Mouse (Mus musculus) cortical plate, adult 2 months (tissue): ENCODE results near the gene Ap1s3. TPM values are rescaled to one million over a fixed set of nuclear protein-coding genes. Genes with fewer than 3 reads are reported as not detected.

Source experiments
- H3K27ac ChIP-seq: fragments of 200-500 bp; 2 replicates; pipeline ENCODE4 v1.5.1; 2012; ENCODE audit warnings: low read length, control low read depth, inconsistent platforms; ENCODE audit not compliant: insufficient read depth
- H3K4me1 ChIP-seq: fragments of 200-500 bp; 2 replicates; pipeline ENCODE4 v1.6.1; 2011; ENCODE audit warnings: low read length; ENCODE audit not compliant: control insufficient read depth, insufficient read depth
- H3K4me3 ChIP-seq: fragments of 200-500 bp; 2 replicates; pipeline ENCODE4 v1.5.1; 2011; ENCODE audit warnings: mild to moderate bottlenecking, low read length, control low read depth; ENCODE audit not compliant: insufficient read depth
- CTCF ChIP-seq: fragments of 200-500 bp; IDR thresholded peaks from 2 replicates; pipeline ENCODE4 v1.5.1; 2011; ENCODE audit warnings: mild to moderate bottlenecking, control low read depth, low read length; ENCODE audit not compliant: insufficient read depth; ENCODE audit errors: extremely low read depth
- POLR2A ChIP-seq: fragments of 200-500 bp; IDR thresholded peaks from 2 replicates; pipeline ENCODE4 v1.6.1; 2011; ENCODE audit warnings: mild to moderate bottlenecking, low read length, control low read depth; ENCODE audit not compliant: insufficient read depth; ENCODE audit errors: extremely low read depth
- polyA plus RNA-seq: library from polyadenylated mRNA; depleted of rRNA; stranded (reverse); fragments of >200 nt; gene quantifications from 2 replicates; pipeline ENCODE4 v1.2.3, GENCODE M21; 2012

Gene Ap1s3
- polyA plus RNA-seq, 1 experiment, result 2.0 TPM

- H3K4me1 ChIP-seq, result no peaks in the 10 kb centered on the region; the same call in 1 of the 2 replicates
- H3K4me3 ChIP-seq, result no peak overlapping the region
- H3K27ac ChIP-seq, result no peak overlapping the region
- TF ChIP-seq CTCF (no peak), POLR2A (no peak)
Measured at GRCm38 (mm10) chr1:79703520-79703919, 31.7 kb upstream of the Ap1s3 start.

DNA sequence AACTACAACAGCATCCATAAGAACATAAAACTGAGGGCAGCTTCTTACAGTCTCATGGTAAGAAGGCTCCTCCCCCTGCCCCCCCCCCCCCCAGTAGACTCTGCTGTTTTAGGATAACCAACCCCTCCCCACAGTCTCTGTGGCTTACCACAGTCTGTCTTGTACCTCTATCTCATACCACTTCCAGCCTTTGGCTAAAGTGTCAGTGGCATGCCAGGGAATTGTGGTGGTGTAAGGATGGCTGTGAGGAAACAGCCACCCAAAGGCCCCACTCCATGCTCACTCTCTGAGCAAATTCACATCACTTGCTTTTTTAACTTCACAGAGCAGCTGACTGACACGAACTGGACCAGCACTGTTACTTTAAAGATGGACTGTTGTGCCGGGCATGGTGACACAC lies 26.7 kb upstream of the Ap1s3 start:
- no peak overlapping the region for H3K4me3 ChIP-seq
- peaks cover 2% of the 10 kb centered on the region; the same call in 1 of the 2 replicates for H3K4me1 ChIP-seq
- H3K27ac ChIP-seq, result no peak overlapping the region
- TF ChIP-seq POLR2A (no peak), CTCF (no peak)

DNA sequence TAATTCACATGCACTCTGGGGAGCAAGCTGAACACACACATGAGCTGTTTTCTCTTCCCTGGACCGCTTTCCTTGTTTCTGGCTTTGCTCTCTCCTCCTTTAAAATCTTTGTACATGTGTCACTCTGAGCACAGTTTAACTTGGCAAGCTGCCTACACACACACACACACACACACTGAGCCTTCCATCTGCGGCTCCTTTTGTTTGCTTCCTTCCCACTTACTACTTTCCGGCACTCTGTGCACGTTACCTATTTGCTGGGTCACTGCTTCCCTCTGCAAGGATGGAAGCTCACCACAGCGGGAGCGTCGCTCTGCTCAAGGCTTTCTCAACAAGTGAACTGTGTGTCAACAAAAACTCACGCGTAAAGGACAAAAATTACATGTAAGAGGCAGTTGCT lies 25.6 kb upstream of the Ap1s3 start:
- TF ChIP-seq POLR2A (no peak), CTCF (no peak)
- no peak overlapping the region for H3K27ac ChIP-seq
- H3K4me1 ChIP-seq, result peaks cover 2% of the 10 kb centered on the region; the same call in 1 of the 2 replicates
- H3K4me3 ChIP-seq, result no peak overlapping the region

DNA sequence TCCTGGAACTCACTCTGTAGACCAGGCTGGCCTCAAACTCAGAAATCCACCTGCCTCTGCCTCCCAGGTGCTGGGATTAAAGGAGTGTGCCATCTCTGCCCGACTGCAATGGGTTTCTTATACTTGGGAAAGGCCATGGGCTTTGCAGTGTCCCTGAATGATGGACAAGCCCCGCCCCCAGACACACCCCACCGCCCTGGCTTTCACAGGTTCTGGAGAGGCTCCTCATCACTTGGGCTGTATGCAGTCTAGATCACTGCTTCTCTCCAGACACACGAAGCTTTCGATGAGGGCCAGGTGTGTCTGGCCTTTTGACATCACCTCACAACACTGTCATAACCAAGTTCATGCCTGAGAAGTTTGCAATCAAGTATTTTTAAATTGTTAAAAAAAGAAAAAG lies 25.2 kb upstream of the Ap1s3 start:
- H3K4me3 ChIP-seq, result no peak overlapping the region
- H3K27ac ChIP-seq, result no peak overlapping the region
- no peak for TF ChIP-seq POLR2A
- no peak for TF ChIP-seq CTCF
- peaks cover 2% of the 10 kb centered on the region; the same call in 1 of the 2 replicates for H3K4me1 ChIP-seq

DNA sequence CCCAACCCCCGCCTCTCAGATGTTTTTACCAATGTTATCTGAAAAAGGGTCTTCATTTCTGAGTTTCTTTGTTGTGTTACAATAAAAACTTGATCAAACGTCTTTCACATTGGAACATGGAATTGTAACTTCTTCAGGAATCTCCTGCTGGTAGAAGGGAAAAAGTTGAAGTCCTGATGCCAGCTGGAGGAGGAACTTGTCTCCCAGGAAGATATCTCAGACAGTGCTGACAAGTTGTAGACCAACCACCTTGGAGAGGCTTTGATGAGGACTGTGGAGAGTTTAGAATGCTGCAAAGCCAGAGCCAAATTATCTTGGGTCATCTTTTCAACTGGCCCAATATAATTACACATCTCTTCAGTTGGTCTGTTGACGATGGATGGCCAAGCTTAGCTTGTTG lies 20.7 kb upstream of the Ap1s3 start:
- peaks cover under 1% of the 10 kb centered on the region; the same call in 1 of the 2 replicates for H3K4me1 ChIP-seq
- TF ChIP-seq POLR2A, result no peak
- no peak for TF ChIP-seq CTCF
- H3K4me3 ChIP-seq, result no peak overlapping the region
- H3K27ac ChIP-seq, result no peak overlapping the region

DNA sequence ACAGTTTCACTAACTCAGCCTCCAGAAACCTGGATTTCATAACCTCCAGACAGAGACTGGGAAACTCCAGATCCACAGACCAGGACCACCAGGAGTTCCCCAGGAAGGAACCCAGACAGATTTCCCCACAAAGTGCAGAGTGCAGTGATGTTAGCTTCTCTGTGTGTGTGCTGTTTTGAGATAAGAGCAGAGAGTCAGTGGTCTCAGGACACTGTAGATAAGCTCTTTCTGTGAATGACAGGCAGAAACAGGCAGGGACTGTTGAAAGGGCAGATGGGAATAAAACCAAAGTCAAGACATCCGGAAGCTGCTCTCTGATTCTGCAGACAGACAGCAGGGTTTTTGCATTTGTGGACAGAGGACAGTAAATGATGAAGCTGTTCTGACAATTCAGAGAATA lies 15.5 kb upstream of the Ap1s3 start:
- Histone ChIP-seq H3K4me3 (no peak overlapping the region), H3K4me1 (no peaks in the 10 kb centered on the region), H3K27ac (no peak overlapping the region)
- TF ChIP-seq POLR2A, result no peak
- no peak for TF ChIP-seq CTCF

GRCm38 (mm10) chr1:79684027-79684426 lies 12.3 kb upstream of the Ap1s3 start:
- TF ChIP-seq CTCF (no peak), POLR2A (no peak)
- Histone ChIP-seq H3K4me1 (no peaks in the 10 kb centered on the region), H3K27ac (no peak overlapping the region), H3K4me3 (no peak overlapping the region)

- TF ChIP-seq POLR2A (no peak), CTCF (no peak)
- Histone ChIP-seq H3K4me1 (no peaks in the 10 kb centered on the region), H3K4me3 (no peak overlapping the region), H3K27ac (no peak overlapping the region)
Measured at GRCm38 (mm10) chr1:79682936-79683335, 11.2 kb upstream of the Ap1s3 start.

DNA sequence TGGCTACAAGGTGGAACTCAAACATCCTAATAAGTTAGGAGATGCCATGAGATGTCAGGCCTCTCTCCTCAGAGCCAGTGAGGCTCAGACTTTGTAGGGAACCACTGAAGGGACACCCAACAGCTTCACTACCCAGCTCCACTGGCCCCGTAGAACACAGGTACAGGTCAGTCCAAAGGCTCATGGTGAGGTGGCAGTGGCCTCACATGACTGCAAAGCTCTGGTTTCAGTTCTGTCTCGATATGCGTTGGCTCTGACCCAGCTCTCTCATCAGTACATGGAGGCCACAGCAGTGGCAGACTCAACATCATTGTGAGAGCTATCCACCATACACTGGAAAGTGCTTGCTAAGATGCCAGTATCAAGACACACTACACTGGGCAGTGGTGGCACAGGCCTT lies 9.0 kb upstream of the Ap1s3 start:
- H3K4me3 ChIP-seq, result no peak overlapping the region
- no peaks in the 10 kb centered on the region for H3K4me1 ChIP-seq
- TF ChIP-seq CTCF (no peak), POLR2A (no peak)
- H3K27ac ChIP-seq, result no peak overlapping the region

- Histone ChIP-seq H3K27ac (no peak overlapping the region), H3K4me3 (no peak overlapping the region), H3K4me1 (no peaks in the 10 kb centered on the region)
- no peak for TF ChIP-seq POLR2A
- TF ChIP-seq CTCF, result no peak
Measured at GRCm38 (mm10) chr1:79678117-79678684, 6.4 kb upstream of the Ap1s3 start.
